Mouse (Mus musculus) bone marrow macrophage, adult 2 months (primary cell): ENCODE data around the gene 0610009B22Rik. TPM values are rescaled to one million over a fixed set of nuclear protein-coding genes. Genes with fewer than 3 reads are reported as not detected.

Source experiments
- H3K27ac ChIP-seq: 2 replicates; pipeline ENCODE4 v1.5.1; 2012; ENCODE audit warnings: low read depth, low read length; ENCODE audit not compliant: insufficient read depth
- H3K4me1 ChIP-seq: 2 replicates; pipeline ENCODE4 v1.6.1; 2012; ENCODE audit warnings: low read length; ENCODE audit not compliant: control insufficient read depth, insufficient read depth
- H3K4me3 ChIP-seq: 2 replicates; pipeline ENCODE4 v1.5.1; 2012; ENCODE audit warnings: mild to moderate bottlenecking, low read length, moderate library complexity; ENCODE audit not compliant: insufficient read depth
- CTCF ChIP-seq: IDR thresholded peaks from 2 replicates; pipeline ENCODE4 v1.5.1; 2012; ENCODE audit warnings: low read depth, mild to moderate bottlenecking, low read length, moderate library complexity
- POLR2A ChIP-seq: IDR thresholded peaks from 2 replicates; pipeline ENCODE4 v1.6.1; 2012; ENCODE audit warnings: mild to moderate bottlenecking, low read depth, low read length, borderline replicate concordance
- polyA plus RNA-seq: library from polyadenylated mRNA; stranded (reverse); fragments of >200 nt; gene quantifications from 2 replicates; pipeline ENCODE4 v1.2.4, GENCODE M21; 2012; ENCODE audit not compliant: missing spikeins, insufficient read depth, insufficient read length

0610009B22Rik gene
- polyA plus RNA-seq, 1 experiment, result 39.2 TPM

GRCm38 (mm10) chr11:51638497-51638896, 50.2 kb downstream of the 0610009B22Rik start:
- H3K4me1 ChIP-seq, result peaks cover 38% of the 10 kb centered on the region
- H3K4me3 ChIP-seq, result peak overlapping the region; percentile 36
- H3K27ac ChIP-seq, result peak overlapping the region; percentile 89
- TF ChIP-seq POLR2A (no peak), CTCF (no peak)

- H3K4me1 ChIP-seq, result peaks cover 37% of the 10 kb centered on the region
- TF ChIP-seq CTCF, result no peak
- H3K27ac ChIP-seq, result peak overlapping the region; percentile 89
- H3K4me3 ChIP-seq, result peak overlapping the region; percentile 36
Measured at GRCm38 (mm10) chr11:51637971-51638414, 50.7 kb downstream of the 0610009B22Rik start.

GRCm38 (mm10) chr11:51636323-51636684, 52.4 kb downstream of the 0610009B22Rik start:
- Histone ChIP-seq H3K4me3 (peak overlapping the region; percentile 90), H3K4me1 (peaks cover 52% of the 10 kb centered on the region), H3K27ac (peak overlapping the region; percentile 83)
- TF ChIP-seq POLR2A, result no peak

- Histone ChIP-seq H3K4me3 (peak within 1 kb of the TSS; percentile 90), H3K27ac (peak within 1 kb of the TSS; percentile 83), H3K4me1 (peaks cover 53% of the 10 kb centered on the region)
- TF ChIP-seq CTCF (no peak), POLR2A (peak; percentile 32; the same call in 1 of the 2 replicates)
Measured at GRCm38 (mm10) chr11:51635525-51636322, 53.0 kb downstream of the 0610009B22Rik start, which contains the start of gene Rmnd5b. Gene Rmnd5b (minus strand): TSS chr11:51635896.

Other genes with a start within 250 kb of the 0610009B22Rik start
- gene Phykpl, start 104.1 kb downstream of the 0610009B22Rik start, polyA plus RNA-seq, result 8.4 and 8.8 TPM in 2 replicates
- gene Hnrnpab, start 82.0 kb downstream of the 0610009B22Rik start, polyA plus RNA-seq, result 144 and 159 TPM in 2 replicates
- 33.9 and 38.8 TPM in 2 replicates for gene Nhp2, start 69.1 kb downstream of the 0610009B22Rik start, polyA plus RNA-seq
- gene Rmnd5b, start 53.0 kb downstream of the 0610009B22Rik start, polyA plus RNA-seq, result 42.4 and 43.7 TPM in 2 replicates
- 8.7 and 9.8 TPM in 2 replicates for gene N4bp3, start 38.0 kb downstream of the 0610009B22Rik start, polyA plus RNA-seq
- 8.1 and 9.2 TPM in 2 replicates for gene D930048N14Rik, start 37.9 kb downstream of the 0610009B22Rik start, polyA plus RNA-seq
- gene Sec24a, start 74.8 kb upstream of the 0610009B22Rik start, polyA plus RNA-seq, result 12.0 and 12.6 TPM in 2 replicates
- 51.9 and 52.7 TPM in 2 replicates for gene Sar1b, start 74.8 kb upstream of the 0610009B22Rik start, polyA plus RNA-seq
- 13.4 and 14.6 TPM in 2 replicates for gene Jade2, start 168.8 kb upstream of the 0610009B22Rik start, polyA plus RNA-seq